Mouse (Mus musculus): ENCODE data around the gene Aamdc. TPM values are rescaled to one million over a fixed set of nuclear protein-coding genes. Genes with fewer than 3 reads are reported as not detected.

The Aamdc gene
- 43.3 and 45.6 TPM in 2 replicates for polyA plus RNA-seq (2015; fragmentation: Nextera tagmentation; extraction: Ambion mirVana)

GRCm38 (mm10) chr7:97579067-97579975 is at the start of gene Aamdc, which contains the start of gene Rsf1:
Gene Aamdc, minus strand, starts transcription at chr7:97579497.
Gene Rsf1, plus strand, starts transcription at chr7:97579889.

Other genes starting within 250 kb of the Aamdc start
- 1.1 and 1.5 TPM in 2 replicates for gene Usp35, start 247.5 kb downstream of the Aamdc start, polyA plus RNA-seq (2015; fragmentation: Nextera tagmentation; extraction: Ambion mirVana)
- gene Kctd21, start 247.2 kb downstream of the Aamdc start, polyA plus RNA-seq (2015; fragmentation: Nextera tagmentation; extraction: Ambion mirVana), result 3.5 and 3.6 TPM in 2 replicates
- gene Alg8, start 207.9 kb downstream of the Aamdc start, polyA plus RNA-seq (2015; fragmentation: Nextera tagmentation; extraction: Ambion mirVana), result 16.6 and 20.3 TPM in 2 replicates
- 399 and 476 TPM in 2 replicates for gene Ndufc2, start 179.5 kb downstream of the Aamdc start, polyA plus RNA-seq (2015; fragmentation: Nextera tagmentation; extraction: Ambion mirVana)
- 1.1 and 1.4 TPM in 2 replicates for gene Thrsp, start 161.8 kb downstream of the Aamdc start, polyA plus RNA-seq (2015; fragmentation: Nextera tagmentation; extraction: Ambion mirVana)
- gene Kctd14, start 128.2 kb downstream of the Aamdc start, polyA plus RNA-seq (2015; fragmentation: Nextera tagmentation; extraction: Ambion mirVana), result 1.2 TPM in 2 replicates
- gene Ints4, start 98.5 kb downstream of the Aamdc start, polyA plus RNA-seq (2015; fragmentation: Nextera tagmentation; extraction: Ambion mirVana), result 18.3 and 19.5 TPM in 2 replicates
- 8.9 and 10.5 TPM in 2 replicates for gene Rsf1, start 392 bp upstream of the Aamdc start, polyA plus RNA-seq (2015; fragmentation: Nextera tagmentation; extraction: Ambion mirVana)
- gene Clns1a, start 117.1 kb upstream of the Aamdc start, polyA plus RNA-seq (2015; fragmentation: Nextera tagmentation; extraction: Ambion mirVana), result 80.1 and 81.1 TPM in 2 replicates
- 1.3 and 1.5 TPM in 2 replicates for gene Aqp11, start 158.8 kb upstream of the Aamdc start, polyA plus RNA-seq (2015; fragmentation: Nextera tagmentation; extraction: Ambion mirVana)
- 6.4 and 7.4 TPM in 2 replicates for gene Pak1, start 209.0 kb upstream of the Aamdc start, polyA plus RNA-seq (2015; fragmentation: Nextera tagmentation; extraction: Ambion mirVana)